Mouse (Mus musculus) megakaryocyte, embryonic 14.5 days (primary cell): ENCODE measurements around the gene Sdsl.

Experiments used
- FLI1 ChIP-seq: IDR thresholded peaks from 2 replicates; pipeline ENCODE4 v1.6.1; 2012; ENCODE audit warnings: low read length, inconsistent platforms, mixed read lengths
- GATA1 ChIP-seq: IDR thresholded peaks from 3 replicates; pipeline ENCODE4 v1.6.1; 2012; ENCODE audit warnings: mixed read lengths, low read length, inconsistent platforms, borderline replicate concordance

- no peak for TF ChIP-seq GATA1
- no peak for TF ChIP-seq FLI1
Measured at GRCm38 (mm10) chr5:120471538-120471937, 1.1 kb downstream of the Sdsl start.
